Mouse (Mus musculus) neutrophil, adult 5-6 weeks (primary cell): ENCODE results near the gene 1810049J17Rik. TPM values are rescaled to one million over a fixed set of nuclear protein-coding genes. Genes with fewer than 3 reads are reported as not detected.

ENCODE experiments used
- ATAC-seq: fragments of 151-379, 151-347 bp; 2 replicates; pipeline ENCODE4 v1.8.0; 2017; ENCODE audit warnings: mild to moderate bottlenecking, moderate TSS enrichment; ENCODE audit not compliant: insufficient number of reproducible peaks, poor library complexity, low FRiP score, severe bottlenecking; ENCODE audit errors: extremely low read depth
- total RNA-seq: library from RNA; stranded (forward); fragments of 200-1000 nt; gene quantifications from 2 replicates; pipeline ENCODE4 v1.2.3, GENCODE M21; 2017

The 1810049J17Rik gene
- total RNA-seq, 1 experiment from 2014 or later: not detected

DNA sequence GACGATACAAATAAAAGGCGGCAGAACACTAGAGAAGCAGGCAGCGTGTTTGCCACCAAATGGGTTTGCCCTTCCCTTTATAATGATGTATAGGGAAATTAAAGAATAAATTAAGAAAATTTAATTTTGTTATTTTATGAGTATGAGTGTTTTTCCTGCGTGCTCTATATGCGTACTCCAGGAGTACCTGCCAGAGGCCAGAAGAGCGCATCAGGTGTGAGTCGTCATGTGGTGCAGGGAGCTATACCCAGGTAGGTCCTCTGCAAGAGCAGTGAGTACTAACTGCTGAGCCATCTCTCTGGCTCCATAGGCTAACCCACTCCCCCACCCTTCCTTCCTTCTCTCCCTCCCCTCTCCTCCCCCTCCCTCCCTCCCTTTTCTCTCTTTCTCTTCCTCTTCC lies 29.8 kb upstream of the 1810049J17Rik start:
- no peak for ATAC-seq

DNA sequence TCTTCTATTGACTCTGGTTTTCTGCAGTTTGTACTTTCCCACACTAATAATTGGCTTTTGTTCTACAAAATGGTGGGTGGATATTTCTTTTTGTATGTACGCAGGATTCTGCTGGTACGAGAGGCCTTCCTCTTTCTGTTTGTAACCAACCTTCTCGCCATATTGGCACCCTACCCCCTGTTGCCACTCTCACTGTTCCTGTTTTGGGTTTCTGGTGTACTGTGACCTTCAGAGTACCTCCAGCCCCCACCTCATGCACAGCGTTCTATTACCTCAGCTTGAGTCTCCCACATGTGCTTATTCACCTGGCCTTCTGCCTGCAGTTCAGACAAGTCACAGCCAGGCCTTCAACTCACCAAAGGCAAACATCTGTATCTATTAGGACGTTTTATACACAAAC lies 28.1 kb upstream of the 1810049J17Rik start:
- no peak for ATAC-seq

DNA sequence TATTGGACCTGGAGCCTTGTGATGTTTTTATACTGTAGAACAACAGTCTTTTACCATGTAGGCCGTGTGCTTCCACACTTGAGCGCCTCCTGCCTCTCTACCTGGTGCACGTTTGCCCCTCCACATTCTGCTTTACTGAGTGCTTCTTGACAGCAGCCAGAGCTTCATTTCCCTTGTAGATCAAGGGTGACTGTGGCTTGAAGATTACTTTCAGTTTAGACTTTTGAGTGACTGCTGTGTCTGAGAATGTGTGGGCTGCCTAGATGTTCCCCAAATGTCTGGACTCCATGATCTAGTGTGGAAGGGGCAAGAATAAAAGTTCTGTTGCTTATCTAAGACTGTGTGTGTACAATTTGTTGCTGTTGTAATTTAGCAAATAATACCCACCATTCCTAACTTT lies 27.3 kb upstream of the 1810049J17Rik start:
- ATAC-seq: no peak

DNA sequence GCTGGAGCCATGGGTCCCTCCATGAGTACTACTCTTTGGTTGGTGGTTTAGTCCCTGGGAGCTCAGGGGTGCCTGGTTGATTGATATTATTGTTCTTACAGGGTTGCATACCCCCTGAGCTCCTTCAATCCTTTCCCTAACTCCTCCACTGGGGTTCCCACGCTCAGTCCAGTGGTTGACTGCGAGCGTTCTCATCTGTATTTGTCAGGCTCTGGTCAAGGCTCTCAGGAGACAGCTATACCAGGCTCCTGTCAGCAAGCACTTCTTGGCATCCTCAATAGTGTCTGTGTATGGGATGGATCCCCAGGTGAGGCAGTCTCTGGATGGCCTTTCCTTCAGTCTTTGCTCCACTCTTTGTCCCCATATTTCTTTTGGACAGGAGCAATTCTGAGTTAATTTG lies 25.2 kb upstream of the 1810049J17Rik start:
- ATAC-seq: no peak

DNA sequence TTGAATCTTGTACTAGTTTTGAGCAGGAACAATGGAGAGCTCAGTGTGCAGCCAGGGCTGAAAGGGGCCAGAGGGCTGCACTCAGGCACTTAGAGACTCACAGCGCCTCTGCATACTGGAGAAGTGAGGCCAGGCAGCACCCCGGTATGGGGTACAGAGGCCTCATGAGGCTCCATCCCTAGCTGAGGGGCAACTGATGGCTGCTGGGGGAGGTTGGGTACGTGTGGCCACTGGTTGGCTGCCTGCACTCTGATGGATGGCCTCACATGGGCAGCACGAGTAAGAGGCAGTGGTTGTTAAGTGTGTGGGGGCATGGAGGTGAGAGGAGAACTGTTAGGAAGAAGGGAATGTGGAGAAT lies 19.7 kb upstream of the 1810049J17Rik start:
- ATAC-seq: no peak

DNA sequence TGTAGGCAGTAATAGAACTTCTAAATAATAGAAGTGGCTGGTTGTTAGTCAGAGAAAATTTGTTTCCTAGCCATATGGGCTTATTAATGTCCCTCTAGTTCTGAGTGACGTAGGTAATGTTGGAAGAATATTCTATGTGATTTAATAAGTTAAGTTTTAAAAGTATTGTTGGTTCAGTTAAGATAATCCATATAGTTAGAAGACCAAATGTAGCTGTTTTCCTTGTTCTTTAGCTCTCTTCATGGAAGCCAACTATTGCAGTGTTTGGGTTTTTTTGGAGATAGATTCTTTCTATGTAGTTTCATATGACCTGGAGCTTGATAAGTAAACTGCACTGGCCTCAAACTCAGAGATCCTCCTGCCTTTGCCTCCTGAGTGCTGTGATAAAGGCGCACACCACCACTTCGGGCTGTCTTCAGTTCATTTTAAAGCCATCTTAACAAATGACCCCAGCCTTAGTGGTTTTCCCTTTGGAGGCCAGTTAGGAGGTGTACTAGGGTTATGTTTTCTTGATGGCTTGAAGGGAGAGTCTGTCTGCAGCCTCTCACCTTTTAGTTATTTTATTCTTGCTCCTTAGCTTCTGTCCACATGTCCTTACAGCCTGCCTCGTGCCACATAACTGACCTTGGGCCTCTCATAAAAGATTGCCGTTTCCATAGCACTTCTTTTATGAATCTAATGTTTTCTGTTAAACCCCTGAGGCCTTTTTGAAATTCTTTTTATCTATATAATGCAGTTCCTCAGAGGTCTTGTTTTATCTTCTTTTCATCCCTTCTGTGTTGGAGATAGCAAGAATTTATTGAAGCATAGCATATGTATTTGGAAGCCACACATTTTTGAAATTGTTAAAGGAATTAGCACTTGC lies 19.1 kb upstream of the 1810049J17Rik start:
- no peak for ATAC-seq

DNA sequence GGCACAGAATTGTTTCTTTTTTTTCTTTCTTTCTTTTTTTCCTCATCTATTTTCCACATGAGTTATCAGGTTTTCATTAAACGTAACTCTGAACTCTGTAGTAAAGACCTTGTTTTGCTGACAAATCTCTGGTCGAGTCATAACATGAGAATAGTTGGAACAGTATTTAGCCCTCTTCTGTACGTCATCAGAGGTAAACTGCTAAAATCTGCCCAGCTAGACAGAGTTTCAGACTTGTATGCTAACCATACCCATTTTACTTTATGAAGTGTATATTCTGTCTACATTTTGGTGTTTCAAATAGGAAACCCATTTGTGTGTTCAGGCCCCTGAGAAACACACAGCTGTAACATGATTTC lies 16.1 kb upstream of the 1810049J17Rik start:
- ATAC-seq: no peak

DNA sequence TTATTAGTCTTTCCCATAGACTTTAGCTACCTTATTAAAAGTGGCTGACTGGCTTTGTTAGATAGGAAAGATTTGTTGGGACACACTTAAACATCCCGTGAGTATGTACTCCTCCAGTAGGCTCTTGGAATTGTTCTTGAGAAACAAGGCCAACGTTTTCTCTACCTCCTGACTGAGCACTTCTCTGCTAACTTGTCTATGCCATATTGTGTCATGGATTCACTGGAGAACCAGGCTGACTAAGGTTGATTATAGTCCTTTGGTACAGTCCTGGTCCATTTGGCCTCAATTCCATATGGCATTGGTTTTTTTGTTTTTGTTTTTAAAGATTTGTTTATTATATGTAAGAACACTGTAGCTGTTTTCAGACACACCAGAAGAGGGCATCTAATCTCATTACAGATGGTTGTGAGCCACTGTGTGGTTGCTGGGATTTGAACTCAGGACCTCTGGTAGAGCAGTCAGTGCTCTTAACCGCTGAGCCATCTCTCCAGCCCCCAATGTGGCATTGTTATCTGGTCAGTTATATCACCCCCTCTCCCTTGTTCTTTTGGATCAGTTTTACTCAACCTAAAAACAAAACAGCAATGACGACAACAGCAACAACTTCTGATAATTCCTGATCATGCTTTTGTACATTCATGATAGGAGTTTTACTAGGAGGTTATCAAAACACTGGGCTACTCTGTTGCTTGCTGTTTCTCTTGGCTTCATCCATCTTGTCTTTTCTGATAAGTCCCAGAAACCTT lies 15.5 kb upstream of the 1810049J17Rik start:
- ATAC-seq: no peak

DNA sequence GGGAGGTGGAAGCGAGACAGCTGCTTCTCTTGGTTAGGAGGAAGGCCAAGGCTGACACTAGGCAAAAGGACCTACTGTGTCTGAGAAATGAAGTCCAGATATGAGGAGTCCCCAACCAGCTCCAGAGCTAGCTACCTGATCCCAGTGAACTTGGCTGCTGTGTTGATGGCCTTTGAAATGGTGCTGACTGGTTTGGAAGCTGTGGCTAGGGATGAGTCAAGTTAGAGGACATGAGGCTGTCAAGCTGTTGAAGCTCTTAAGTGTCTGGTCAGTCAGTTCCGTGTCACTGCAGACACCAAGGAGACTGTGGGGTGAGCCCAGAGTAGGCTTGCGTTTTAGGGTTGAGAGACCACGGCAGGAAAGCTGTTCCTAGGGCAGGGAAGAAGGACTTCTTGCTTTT lies 12.7 kb upstream of the 1810049J17Rik start:
- no peak for ATAC-seq

DNA sequence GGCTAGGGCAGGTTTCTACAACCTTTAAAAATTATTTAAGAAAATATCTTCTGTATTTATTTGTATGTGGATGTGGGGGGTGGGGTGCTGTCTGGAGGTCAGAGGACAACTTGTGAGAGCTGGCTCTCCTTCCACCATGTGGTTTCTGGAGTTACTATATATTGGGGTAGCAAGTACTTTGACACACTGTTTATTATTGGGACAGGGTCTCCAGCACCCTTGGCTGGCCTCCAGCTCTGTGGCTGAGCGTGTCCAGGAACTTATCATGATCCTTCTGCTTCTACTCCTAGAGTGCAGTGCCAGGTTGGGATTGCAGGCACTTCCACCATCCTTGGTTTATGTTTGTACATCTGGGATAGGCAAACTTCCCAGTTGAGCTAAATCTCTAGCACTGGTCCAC lies 9.6 kb upstream of the 1810049J17Rik start:
- ATAC-seq: no peak

DNA sequence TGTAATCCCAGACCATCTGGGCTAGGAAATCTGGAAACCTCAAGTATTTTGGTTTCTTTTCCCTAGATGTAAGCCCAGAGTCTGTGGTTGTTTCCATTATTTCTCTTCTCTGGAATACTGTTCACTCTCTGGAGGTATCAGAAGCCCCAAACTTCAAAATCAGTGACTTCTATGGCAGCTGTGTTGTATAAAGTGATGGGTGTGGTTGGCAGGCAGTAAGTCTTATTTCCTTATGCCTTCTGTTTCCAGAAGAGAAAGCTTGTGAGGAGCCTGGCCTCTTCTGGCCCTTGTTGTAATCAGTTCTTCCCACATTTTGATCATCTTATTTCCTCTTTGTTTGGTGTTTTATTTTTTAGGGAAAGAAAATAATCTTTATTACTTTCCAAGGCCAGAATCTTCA lies 9.2 kb upstream of the 1810049J17Rik start:
- ATAC-seq: no peak

DNA sequence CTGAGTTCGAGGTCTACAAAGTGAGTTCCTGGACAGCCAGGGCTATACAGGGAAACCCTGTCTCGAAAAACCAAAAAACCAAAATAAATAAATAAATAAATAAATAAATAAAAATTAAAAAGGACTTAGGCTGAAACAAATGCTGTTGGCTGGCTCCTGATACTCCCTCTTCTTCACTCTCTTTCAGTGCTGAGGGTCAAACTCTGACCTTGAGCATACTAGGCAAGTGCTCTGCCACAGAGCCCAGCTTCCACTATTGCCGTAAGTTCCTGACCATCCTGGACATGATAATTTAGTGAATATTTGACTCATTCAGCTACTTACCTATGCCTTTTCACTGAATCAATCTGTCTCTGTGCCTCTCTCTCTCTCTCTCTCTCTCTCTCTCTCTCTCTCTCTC lies 8.7 kb upstream of the 1810049J17Rik start:
- ATAC-seq: no peak

DNA sequence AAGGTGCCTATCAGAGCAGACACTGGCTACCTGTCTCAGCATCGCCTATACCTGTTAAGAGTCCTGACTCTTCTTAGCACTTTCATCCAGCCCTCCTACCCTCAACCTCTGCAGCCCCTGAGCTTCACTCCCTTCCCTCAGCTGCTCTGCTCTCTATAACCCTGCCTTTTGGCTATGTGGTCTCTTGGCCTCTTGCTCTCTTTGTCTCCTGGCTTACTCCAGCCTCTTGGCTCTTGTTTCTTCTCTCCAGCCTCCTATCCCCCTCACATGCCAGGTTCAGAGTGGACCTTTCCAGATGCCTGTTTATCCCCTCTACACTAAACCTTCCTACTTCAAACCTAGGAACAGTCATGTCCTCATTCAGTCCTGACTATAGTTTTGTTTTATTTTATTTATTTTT lies 2.6 kb upstream of the 1810049J17Rik start:
- no peak for ATAC-seq

DNA sequence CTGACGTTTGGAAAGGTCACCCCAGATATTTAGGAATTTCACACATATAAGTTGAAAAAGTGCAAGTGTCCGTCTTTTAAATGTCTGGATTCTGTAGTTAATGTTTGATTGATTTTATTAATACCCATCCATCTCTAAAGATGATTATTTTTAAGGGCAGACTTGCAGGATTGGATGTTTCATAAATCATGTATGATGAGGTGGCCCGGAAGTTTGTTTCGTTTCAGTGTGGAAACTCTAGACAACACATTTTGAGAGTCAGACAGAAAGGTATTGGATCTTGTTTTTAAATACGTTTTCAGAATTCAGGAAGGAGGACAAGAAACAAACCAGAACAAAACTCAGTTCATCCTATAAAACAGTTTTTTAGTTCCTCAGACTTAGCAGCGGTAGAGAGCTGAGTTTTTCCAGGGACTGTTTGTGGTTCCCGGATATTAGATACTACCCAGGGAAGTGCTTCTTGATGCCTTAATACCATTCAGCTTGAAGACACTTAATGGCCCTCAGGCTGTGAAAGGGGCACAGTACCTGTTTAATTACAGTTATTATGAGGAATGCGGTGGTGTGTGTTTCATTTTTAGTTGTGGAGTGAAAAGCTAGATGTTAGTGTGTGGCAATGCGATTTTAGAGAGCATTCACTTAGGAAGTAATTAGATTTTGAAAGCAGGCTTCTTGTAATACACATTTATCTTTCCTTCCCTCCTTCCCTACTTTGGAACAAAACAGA lies 1.1 kb upstream of the 1810049J17Rik start:
- ATAC-seq: no peak

DNA sequence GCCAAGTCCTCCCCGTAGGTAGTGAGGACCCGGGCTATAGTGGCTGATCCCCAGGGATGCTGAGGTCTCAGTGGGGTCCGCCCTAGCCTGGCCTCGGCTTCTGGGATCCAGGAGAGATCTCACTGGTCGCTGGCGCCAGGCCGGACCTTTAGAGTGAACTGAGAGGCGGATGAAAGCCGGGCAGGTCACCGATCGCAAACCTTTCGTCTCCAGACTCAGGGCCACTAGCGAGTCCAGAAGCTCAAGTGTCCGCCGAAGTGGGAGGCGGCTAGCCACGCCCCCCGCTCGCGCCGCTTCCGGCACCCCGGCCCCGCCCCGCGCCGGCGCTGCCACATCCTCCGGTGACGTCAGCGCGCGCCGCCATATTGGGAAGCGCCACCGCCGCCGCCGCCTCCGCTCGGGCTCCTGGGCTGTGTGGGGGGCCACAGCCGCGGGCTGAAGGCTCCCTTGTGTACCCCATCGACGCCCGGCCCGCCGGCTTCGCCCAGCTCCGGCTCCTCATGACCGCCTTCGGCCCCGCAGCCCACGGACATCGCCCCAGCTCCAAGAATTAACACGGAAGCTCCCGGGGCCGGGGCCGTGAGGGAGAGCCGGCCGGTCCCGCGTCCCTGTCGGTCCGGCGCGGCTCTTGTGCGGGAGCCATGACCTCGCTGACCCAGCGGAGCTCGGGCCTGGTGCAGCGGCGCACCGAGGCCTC lies 460 bp downstream of the 1810049J17Rik start, which contains the start of gene Golph3:
Gene Golph3, plus strand, starts transcription at position 360 of the 697 bp plus-strand sequence.
- peak; percentile 76 for ATAC-seq

DNA sequence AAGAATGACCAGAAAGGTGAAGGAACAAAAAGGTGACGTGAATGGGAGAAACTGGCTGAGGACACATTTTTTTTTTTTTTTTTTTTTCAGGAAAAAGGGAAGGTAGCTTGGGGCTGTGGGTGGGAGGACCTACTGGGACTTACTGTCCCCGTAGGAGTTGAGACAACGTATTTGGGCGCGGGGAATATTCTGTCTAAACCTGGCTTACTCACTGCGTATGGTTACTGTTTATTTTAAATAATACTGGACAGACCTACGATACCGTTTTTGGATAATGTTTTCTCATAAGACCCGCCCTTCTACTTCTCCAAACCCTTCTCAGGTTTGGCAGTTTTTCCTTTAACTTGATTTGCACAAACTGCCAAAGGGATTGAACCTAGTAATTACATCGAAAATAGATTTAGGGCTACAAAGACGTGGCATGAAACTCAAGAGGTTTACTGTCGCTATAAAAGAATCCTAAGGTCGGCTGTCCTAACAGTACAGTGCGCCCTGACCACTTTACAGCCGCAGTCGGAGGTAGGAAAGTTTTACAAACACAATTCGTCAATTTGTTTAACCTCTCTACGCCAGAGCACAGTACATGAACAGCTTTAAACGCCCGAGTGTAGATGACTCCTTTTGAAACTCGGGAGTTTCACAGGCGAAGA lies 1.1 kb downstream of the 1810049J17Rik start:
- ATAC-seq: no peak

DNA sequence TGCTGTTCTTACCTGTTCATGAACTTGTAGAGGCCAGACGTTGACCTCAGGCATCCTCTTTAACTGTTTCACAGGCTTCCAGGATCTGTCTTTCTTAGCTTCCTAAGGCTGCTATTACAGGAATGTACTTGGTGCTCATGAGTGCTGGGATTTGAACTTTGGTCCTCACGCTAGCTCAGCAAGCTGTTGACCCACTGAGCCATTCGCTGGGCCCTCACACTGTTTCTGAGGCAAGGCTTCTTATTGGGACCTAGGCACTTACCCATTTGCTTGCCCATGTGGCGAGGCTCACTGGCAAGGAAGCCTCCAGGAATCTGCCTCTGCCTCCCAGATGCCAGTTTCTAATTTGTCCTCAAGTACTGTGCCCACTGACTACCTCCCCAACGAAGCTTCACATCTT lies 1.8 kb downstream of the 1810049J17Rik start:
- ATAC-seq: no peak

DNA sequence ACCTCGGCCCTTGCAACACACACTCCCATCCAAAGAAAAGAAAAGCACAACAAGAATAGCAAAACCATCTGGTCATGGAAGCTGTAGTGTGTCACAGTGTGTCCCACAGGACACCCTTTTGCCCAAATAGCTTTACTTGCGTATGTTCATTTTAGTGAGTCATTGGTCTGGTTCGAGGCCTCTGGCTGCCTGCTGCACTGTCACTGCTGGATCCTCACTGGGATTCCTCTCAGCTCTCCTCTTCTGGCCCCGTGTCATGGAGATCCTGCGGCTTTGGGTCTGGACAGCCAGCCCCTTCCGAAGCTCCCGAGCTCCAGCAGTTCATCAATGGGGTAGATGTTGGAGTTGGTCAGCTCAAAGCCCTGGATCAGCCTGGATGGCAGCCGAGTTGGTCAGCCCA lies 3.2 kb downstream of the 1810049J17Rik start:
- no peak for ATAC-seq

DNA sequence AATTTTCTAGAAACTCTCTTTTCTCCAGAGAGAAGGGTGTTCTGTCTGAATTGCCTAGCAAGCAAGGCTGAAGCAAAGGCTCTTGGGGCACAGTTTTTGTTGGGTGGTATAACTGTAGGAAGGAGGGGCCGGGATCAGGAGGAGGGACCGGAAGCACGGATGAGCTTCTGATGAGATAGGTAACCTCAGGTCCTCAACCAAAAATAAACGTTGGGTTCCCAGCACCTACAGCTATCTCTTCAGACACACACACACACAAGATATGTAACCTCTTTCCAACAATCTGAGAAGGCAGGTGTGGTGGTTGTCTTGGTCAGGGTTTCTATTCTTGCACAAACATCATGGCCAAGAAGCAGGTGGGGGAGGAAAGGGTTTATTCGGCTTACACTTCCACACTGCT lies 4.4 kb downstream of the 1810049J17Rik start:
- ATAC-seq: no peak
